Mouse (Mus musculus) liver, embryonic 14.5 days (tissue): ENCODE measurements around the gene Rnf111.

Experiments
- CTCF ChIP-seq: IDR thresholded peaks from 2 replicates; pipeline ENCODE4 v1.5.1; 2016; ENCODE audit warnings: antibody characterized with exemption, low read depth, control low read depth
- EP300 ChIP-seq: IDR thresholded peaks from 2 replicates; pipeline ENCODE4 v1.6.1; 2016; ENCODE audit warnings: antibody characterized with exemption, low read depth

DNA sequence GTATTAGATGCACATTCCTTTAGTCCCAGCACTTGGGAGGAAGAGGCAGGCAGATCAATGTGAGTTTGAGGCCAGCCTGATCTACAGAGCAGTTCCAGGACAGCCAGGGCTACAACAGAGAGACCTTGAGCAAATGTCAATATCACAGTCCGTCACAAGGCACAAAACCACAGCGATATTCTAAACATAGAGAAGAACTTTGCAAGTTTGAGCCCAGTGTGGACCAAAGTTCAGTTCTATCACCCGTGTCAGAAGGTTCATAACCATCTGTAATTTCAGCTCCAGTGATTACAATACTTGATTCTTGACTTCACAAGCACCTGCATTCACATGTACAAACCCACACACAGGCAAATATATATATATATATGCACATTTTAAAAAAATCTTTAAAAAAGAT, 17.1 kb upstream of the Rnf111 start:
- TF ChIP-seq CTCF (no peak), EP300 (no peak)
